Mouse (Mus musculus): Measurements from ENCODE around the gene Eme2. TPM values are rescaled to one million over a fixed set of nuclear protein-coding genes. Genes with fewer than 3 reads are reported as not detected.

The Eme2 gene
- polyA plus RNA-seq, 1 experiment from 2014 or later: 23.0 TPM

DNA sequence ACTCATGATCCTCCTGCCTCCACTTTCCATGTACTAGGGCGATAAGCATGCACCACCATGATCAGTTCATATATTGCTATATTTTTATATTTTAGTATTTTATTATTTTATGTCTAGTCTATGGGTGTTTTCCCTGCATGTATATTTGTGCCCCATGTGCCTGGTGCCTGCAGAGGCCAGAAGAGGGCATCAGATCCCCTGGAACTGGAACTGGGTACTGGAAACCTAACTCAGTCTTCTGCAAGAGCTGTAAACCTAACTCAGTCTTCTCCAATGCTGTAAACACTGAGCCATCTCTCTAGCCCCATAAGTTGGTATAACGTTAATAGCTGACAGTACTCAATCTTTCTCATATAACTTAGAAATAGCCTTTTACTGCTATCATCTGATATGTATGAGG is 52.3 kb downstream of the Eme2 start:
- no peaks in the 10 kb centered on the region for H3K27me3 ChIP-seq (replicated peaks; ENCODE audit: control insufficient read depth, insufficient read depth, low read length)
- H3K9ac ChIP-seq (ENCODE audit: low read depth, low read length): no peak overlapping the region
- no peak overlapping the region for H3K4me2 ChIP-seq (ENCODE audit: low read depth, low read length)
- no peak overlapping the region for H3K27ac ChIP-seq (replicated peaks; ENCODE audit: low read depth, low read length)
- H3K4me3 ChIP-seq (ENCODE audit: low read depth, low read length): no peak overlapping the region
- no peaks in the 10 kb centered on the region for H3K4me1 ChIP-seq (ENCODE audit: control insufficient read depth, insufficient read depth, low read length)
- ATAC-seq (ENCODE audit: low read depth) (no peak), DNase-seq (ENCODE audit: low spot score) (no peak)
- 60% methylated on average over 2 of the region's 2 CpGs for WGBS
- H3K9me3 ChIP-seq (ENCODE audit: control insufficient read depth, low read length): no peaks in the 10 kb centered on the region
- no peaks in the 10 kb centered on the region for H3K36me3 ChIP-seq (ENCODE audit: control insufficient read depth, insufficient read depth, low read length)

- DNase-seq (ENCODE audit: low spot score) (peak; percentile 6), ATAC-seq (ENCODE audit: low read depth) (no peak)
- Histone ChIP-seq H3K9ac (ENCODE audit: low read depth, low read length) (no peak overlapping the region), H3K4me3 (ENCODE audit: low read depth, low read length) (no peak overlapping the region), H3K27ac (replicated peaks; ENCODE audit: low read depth, low read length) (no peak overlapping the region), H3K4me2 (ENCODE audit: low read depth, low read length) (no peak overlapping the region), H3K4me1 (ENCODE audit: control insufficient read depth, insufficient read depth, low read length) (no peaks in the 10 kb centered on the region), H3K27me3 (replicated peaks; ENCODE audit: control insufficient read depth, insufficient read depth, low read length) (no peaks in the 10 kb centered on the region), H3K36me3 (ENCODE audit: control insufficient read depth, insufficient read depth, low read length) (no peaks in the 10 kb centered on the region), H3K9me3 (ENCODE audit: control insufficient read depth, low read length) (no peaks in the 10 kb centered on the region)
- WGBS: 48% methylated on average over 4 of the region's 4 CpGs
Measured at GRCm38 (mm10) chr17:24841133-24841532, 53.8 kb downstream of the Eme2 start.

DNA sequence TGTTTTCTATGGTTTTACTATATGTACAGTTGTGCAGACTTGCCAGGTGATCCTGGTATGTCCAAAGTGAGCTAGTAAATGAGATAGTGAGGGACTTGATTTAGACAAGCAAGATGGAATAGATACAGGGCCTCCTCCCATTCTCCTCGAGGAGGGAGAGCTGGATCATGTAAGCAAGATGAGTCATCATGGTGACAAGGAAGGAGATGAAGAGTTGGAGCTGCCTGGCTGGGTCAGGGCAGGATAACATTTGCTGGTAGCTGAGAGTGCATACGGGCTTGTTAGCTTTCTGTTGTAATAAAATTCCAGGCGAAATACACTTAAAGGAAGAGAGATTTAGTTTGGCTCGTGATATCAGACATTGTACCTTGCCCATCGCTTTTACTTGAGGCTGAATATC is 54.5 kb downstream of the Eme2 start:
- Histone ChIP-seq H3K27ac (replicated peaks; ENCODE audit: low read depth, low read length) (no peak overlapping the region), H3K9ac (ENCODE audit: low read depth, low read length) (no peak overlapping the region), H3K4me1 (ENCODE audit: control insufficient read depth, insufficient read depth, low read length) (no peaks in the 10 kb centered on the region), H3K27me3 (replicated peaks; ENCODE audit: control insufficient read depth, insufficient read depth, low read length) (no peaks in the 10 kb centered on the region), H3K4me3 (ENCODE audit: low read depth, low read length) (no peak overlapping the region), H3K36me3 (ENCODE audit: control insufficient read depth, insufficient read depth, low read length) (no peaks in the 10 kb centered on the region), H3K4me2 (ENCODE audit: low read depth, low read length) (no peak overlapping the region), H3K9me3 (ENCODE audit: control insufficient read depth, low read length) (no peaks in the 10 kb centered on the region)
- ATAC-seq (ENCODE audit: low read depth) (no peak), DNase-seq (ENCODE audit: low spot score) (no peak)
- WGBS: 62% methylated on average over 5 of the region's 5 CpGs

- no peaks in the 10 kb centered on the region for H3K27me3 ChIP-seq (replicated peaks; ENCODE audit: control insufficient read depth, insufficient read depth, low read length)
- ATAC-seq (ENCODE audit: low read depth): peak; percentile 47; the same call in 1 of the 2 replicates
- no peak within 1 kb of the TSS for H3K4me2 ChIP-seq (ENCODE audit: low read depth, low read length)
- WGBS: 60% methylated on average over 8 of the region's 8 CpGs
- no peak within 1 kb of the TSS for H3K4me3 ChIP-seq (ENCODE audit: low read depth, low read length)
- H3K9ac ChIP-seq (ENCODE audit: low read depth, low read length): no peak within 1 kb of the TSS
- no peak within 1 kb of the TSS for H3K27ac ChIP-seq (replicated peaks; ENCODE audit: low read depth, low read length)
- H3K4me1 ChIP-seq (ENCODE audit: control insufficient read depth, insufficient read depth, low read length): no peaks in the 10 kb centered on the region
- no peaks in the 10 kb centered on the region for H3K36me3 ChIP-seq (ENCODE audit: control insufficient read depth, insufficient read depth, low read length)
- H3K9me3 ChIP-seq (ENCODE audit: control insufficient read depth, low read length): no peaks in the 10 kb centered on the region
- DNase-seq (ENCODE audit: low spot score): peak; percentile 50
Measured at GRCm38 (mm10) chr17:24839842-24840241, 55.0 kb downstream of the Eme2 start, which contains the start of gene Hagh. Hagh (plus strand) TSS chr17:24840143.

Other genes starting within 250 kb of the Eme2 start
- 56.7 and 57.7 TPM in 2 replicates for gene Slc9a3r2, start 244.8 kb downstream of the Eme2 start, polyA plus RNA-seq (2014; fragmentation: Nextera tagmentation; extraction: Ambion mirVana)
- gene Npw, start 236.6 kb downstream of the Eme2 start, polyA plus RNA-seq (2014; fragmentation: Nextera tagmentation; extraction: Ambion mirVana): 0.82 and 1.4 TPM in 2 replicates
- gene Zfp598, start 225.4 kb downstream of the Eme2 start, polyA plus RNA-seq (2014; fragmentation: Nextera tagmentation; extraction: Ambion mirVana): 23.7 and 25.2 TPM in 2 replicates
- gene Syngr3, start 205.1 kb downstream of the Eme2 start, polyA plus RNA-seq (2014; fragmentation: Nextera tagmentation; extraction: Ambion mirVana): 7.7 and 8.2 TPM in 2 replicates
- 40.8 and 41.9 TPM in 2 replicates for gene Gfer, start 198.9 kb downstream of the Eme2 start, polyA plus RNA-seq (2014; fragmentation: Nextera tagmentation; extraction: Ambion mirVana)
- gene Noxo1, start 198.9 kb downstream of the Eme2 start, polyA plus RNA-seq (2014; fragmentation: Nextera tagmentation; extraction: Ambion mirVana): 3.7 and 5.3 TPM in 2 replicates
- gene Tbl3, start 187.4 kb downstream of the Eme2 start, polyA plus RNA-seq (2014; fragmentation: Nextera tagmentation; extraction: Ambion mirVana): 50.1 and 67.2 TPM in 2 replicates
- gene Rnf151, start 177.0 kb downstream of the Eme2 start, polyA plus RNA-seq (2014; fragmentation: Nextera tagmentation; extraction: Ambion mirVana): 0.17 TPM in 1 of 2 replicates, not detected in the other
- 1,571 and 1,579 TPM in 2 replicates for gene Rps2, start 177.0 kb downstream of the Eme2 start, polyA plus RNA-seq (2014; fragmentation: Nextera tagmentation; extraction: Ambion mirVana)
- gene Ndufb10, start 170.6 kb downstream of the Eme2 start, polyA plus RNA-seq (2014; fragmentation: Nextera tagmentation; extraction: Ambion mirVana): 233 and 267 TPM in 2 replicates
- gene Rpl3l, start 167.3 kb downstream of the Eme2 start, polyA plus RNA-seq (2014; fragmentation: Nextera tagmentation; extraction: Ambion mirVana): 0.39 TPM in 1 of 2 replicates, not detected in the other
- gene Msrb1, start 158.4 kb downstream of the Eme2 start, polyA plus RNA-seq (2014; fragmentation: Nextera tagmentation; extraction: Ambion mirVana): 28.7 and 30.3 TPM in 2 replicates
- 10.1 and 11.7 TPM in 2 replicates for gene Hs3st6, start 142.1 kb downstream of the Eme2 start, polyA plus RNA-seq (2014; fragmentation: Nextera tagmentation; extraction: Ambion mirVana)
- gene Meiob, start 90.8 kb downstream of the Eme2 start, polyA plus RNA-seq (2014; fragmentation: Nextera tagmentation; extraction: Ambion mirVana): not detected in 2 replicates
- 40.6 and 43.3 TPM in 2 replicates for gene Hagh, start 54.9 kb downstream of the Eme2 start, polyA plus RNA-seq (2014; fragmentation: Nextera tagmentation; extraction: Ambion mirVana)
- gene Fahd1, start 44.7 kb downstream of the Eme2 start, polyA plus RNA-seq (2014; fragmentation: Nextera tagmentation; extraction: Ambion mirVana): 16.2 and 20.0 TPM in 2 replicates
- gene Igfals, start 29.1 kb downstream of the Eme2 start, polyA plus RNA-seq (2014; fragmentation: Nextera tagmentation; extraction: Ambion mirVana): 0.22 and 0.51 TPM in 2 replicates
- gene Nubp2, start 8.7 kb downstream of the Eme2 start, polyA plus RNA-seq (2014; fragmentation: Nextera tagmentation; extraction: Ambion mirVana): 47.5 and 48.0 TPM in 2 replicates
- 40.8 and 41.7 TPM in 2 replicates for gene Spsb3, start 8.4 kb downstream of the Eme2 start, polyA plus RNA-seq (2014; fragmentation: Nextera tagmentation; extraction: Ambion mirVana)
- gene Mrps34, start within 50 bp of the Eme2 start, polyA plus RNA-seq (2014; fragmentation: Nextera tagmentation; extraction: Ambion mirVana): 78.5 and 78.7 TPM in 2 replicates
- 37.5 and 46.1 TPM in 2 replicates for gene Nme3, start 1.4 kb upstream of the Eme2 start, polyA plus RNA-seq (2014; fragmentation: Nextera tagmentation; extraction: Ambion mirVana)
- gene Mapk8ip3, start 41.9 kb upstream of the Eme2 start, polyA plus RNA-seq (2014; fragmentation: Nextera tagmentation; extraction: Ambion mirVana): 34.6 and 37.4 TPM in 2 replicates
- 83.6 and 95.6 TPM in 2 replicates for gene Jpt2, start 65.6 kb upstream of the Eme2 start, polyA plus RNA-seq (2014; fragmentation: Nextera tagmentation; extraction: Ambion mirVana)
- gene Cramp1l, start 120.7 kb upstream of the Eme2 start, polyA plus RNA-seq (2014; fragmentation: Nextera tagmentation; extraction: Ambion mirVana): 7.1 and 7.7 TPM in 2 replicates
- 13.9 and 17.5 TPM in 2 replicates for gene Ift140, start 121.0 kb upstream of the Eme2 start, polyA plus RNA-seq (2014; fragmentation: Nextera tagmentation; extraction: Ambion mirVana)
- gene Tmem204, start 188.5 kb upstream of the Eme2 start, polyA plus RNA-seq (2014; fragmentation: Nextera tagmentation; extraction: Ambion mirVana): 22.6 and 23.2 TPM in 2 replicates
- gene Telo2, start 220.9 kb upstream of the Eme2 start, polyA plus RNA-seq (2014; fragmentation: Nextera tagmentation; extraction: Ambion mirVana): 24.8 and 37.2 TPM in 2 replicates
- 1.8 and 2.9 TPM in 2 replicates for gene Ptx4, start 225.7 kb upstream of the Eme2 start, polyA plus RNA-seq (2014; fragmentation: Nextera tagmentation; extraction: Ambion mirVana)
- gene Clcn7, start 238.3 kb upstream of the Eme2 start, polyA plus RNA-seq (2014; fragmentation: Nextera tagmentation; extraction: Ambion mirVana): 21.4 and 22.6 TPM in 2 replicates

Measured in embryonic facial prominence, embryonic 14.5 days (tissue).